Mouse (Mus musculus) cerebellum, adult 9-11 months (tissue): ENCODE measurements around the gene Pax3.

Experiments
- DNase-seq: peaks from one replicate; pipeline ENCODE4 v3.0.0; 2022

Pax3 gene

DNA sequence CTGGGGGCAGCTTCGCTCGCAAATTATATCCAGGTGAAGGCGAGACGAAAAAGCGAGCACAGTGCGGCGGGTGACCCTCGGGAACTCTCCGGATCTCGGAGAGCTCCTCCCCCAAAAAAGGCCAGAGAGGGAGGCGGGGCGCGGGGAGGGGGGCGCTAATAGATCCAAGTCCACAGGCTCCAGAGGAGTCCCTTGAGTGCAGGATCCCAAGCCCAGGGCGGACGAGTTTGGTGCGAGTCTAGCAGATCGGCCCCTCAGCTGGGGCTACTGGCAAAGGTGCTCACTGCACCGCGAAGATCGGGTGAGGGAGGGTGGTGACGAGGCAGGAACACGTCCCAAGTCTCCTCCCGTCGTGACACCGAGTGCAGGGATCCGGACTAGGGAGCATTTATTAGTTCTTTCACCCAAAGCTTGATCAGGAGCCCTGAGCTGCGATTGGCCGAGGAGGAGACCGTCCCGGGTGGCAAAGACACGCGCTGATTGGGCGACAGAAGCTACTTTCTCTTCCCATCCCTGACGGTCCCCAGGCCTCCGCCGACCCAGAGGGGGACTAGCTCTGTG is at the start of gene Pax3:
Gene Pax3, minus strand, starts transcription at position 384 of the 561 bp plus-strand sequence.
- peak; percentile 48 for DNase-seq

DNA sequence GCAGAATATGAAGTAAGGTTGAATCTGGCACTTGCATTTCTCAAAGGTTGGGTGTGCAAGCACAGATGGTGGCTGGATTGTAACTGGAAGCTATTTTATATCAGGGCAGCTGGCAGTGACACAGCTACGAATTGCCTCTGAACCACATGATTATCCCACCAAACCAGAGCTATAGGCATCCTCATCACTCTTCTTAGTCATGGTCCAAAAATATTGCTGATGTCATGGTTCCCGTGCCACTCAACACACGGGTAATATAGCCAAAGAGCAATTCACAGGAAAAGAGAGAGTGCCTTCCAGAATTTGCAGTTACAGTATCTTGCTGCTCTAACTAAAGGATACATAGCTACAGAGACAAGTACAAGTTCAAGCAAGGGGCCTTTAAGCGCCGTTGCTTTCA is 37.4 kb upstream of the Pax3 start:
- no peak for DNase-seq

DNA sequence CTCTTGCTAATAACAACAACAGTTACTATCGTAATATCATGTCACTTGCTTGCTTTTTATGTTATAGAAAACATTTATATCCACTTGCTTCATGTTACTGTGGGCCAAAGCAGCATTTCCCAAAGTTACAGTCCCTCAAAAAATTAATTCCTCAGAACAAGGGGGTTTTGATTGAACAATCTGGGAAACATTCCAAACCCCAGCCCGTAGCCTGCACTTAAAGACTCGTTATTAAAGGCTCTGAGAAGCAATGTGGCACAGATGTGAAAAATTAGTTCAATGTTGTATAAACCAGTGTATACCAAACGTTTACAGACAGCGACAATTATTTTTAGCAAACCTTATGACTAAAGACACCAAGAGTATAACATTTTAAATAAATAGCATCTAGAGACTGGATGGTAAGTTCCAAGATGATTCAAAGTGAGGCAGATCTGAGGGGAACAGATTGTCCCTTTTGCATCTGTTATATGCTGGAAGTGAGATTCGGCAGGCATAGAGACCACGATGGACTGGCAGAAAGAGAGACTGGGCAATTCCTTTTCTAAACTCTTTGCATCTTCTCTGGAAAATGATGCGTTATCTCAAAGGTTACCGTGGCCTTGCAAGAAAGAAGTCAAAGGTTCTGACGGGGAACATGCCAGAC is 35.1 kb upstream of the Pax3 start:
- DNase-seq: no peak

DNA sequence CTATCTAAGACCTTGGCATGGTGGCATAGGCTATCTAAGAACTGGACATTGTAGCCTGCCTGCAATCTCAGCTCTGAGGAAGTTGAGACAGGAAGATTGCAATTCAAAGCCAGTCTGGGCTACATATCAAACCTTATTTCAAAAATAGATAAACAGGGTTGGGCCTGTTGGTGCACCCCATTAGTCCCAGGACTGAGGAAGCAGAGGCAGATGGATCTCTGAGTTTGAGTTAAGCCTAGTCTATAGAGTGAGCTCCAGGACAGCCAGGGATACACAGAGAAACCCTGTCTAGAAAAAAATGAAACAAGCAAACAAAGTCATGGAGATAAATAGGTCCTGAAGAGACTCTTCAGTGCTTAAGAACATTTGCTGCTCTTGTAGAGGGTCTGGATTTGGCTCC is 32.9 kb upstream of the Pax3 start:
- DNase-seq: no peak

DNA sequence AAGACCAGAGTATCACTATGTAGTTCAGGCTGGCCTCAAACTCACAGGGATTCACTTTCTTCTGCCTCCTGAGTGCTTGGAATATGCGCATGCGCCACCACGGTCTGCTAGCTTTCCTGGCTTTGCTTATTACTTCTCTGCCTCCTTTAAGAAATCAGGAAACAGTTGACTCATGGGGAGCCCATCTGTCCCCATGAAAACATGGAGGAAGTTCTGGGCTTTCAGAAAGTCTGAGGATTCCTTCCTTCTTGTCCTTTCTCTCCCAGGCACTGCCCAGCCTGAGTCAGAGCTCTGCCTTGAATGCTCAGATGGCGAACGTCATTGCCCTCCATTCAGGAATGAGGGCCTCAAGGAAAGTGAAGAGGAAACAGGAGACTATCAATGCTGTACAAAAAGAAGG is 31.8 kb upstream of the Pax3 start:
- DNase-seq: no peak

DNA sequence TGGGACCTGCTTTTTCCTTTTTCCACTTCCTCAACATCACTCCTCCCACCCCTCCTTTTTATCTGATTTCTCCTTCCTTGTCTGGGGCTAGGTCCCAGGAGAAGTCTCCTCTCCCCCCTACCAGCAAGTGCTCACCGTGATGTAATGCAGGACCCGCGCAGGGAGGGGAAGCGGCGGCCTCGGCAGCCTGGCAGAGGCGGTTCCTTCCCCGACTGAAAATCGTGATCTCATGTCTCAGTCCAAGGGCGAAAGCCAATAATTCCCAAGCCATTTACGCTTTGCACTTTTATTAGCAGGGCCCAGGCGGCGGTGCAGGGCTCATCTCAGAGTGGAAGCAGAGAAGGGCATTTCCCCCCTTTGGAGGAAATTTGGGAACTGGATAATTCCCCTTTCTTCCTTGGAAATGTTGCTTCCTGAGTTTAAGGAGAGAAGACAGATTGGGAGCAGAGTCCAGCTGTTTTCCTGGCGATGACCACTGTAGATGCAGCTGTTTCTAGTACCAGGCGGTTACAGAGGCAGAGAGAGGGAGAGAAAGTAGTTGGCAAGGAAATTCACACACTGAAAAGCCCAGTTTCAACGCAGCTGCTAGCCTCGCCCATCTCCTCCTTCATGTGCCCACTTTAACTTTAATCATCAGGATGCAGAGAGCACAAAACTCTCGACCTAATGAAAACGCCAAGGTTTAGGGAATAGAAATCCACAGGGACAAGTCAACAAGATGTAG is 21.3 kb upstream of the Pax3 start:
- no peak for DNase-seq

GRCm38 (mm10) chr1:78217151-78218034 is 20.5 kb upstream of the Pax3 start:
- DNase-seq: peak; percentile 17

- peak; percentile 9 for DNase-seq
Measured at GRCm38 (mm10) chr1:78216509-78217141, 19.7 kb upstream of the Pax3 start.

DNA sequence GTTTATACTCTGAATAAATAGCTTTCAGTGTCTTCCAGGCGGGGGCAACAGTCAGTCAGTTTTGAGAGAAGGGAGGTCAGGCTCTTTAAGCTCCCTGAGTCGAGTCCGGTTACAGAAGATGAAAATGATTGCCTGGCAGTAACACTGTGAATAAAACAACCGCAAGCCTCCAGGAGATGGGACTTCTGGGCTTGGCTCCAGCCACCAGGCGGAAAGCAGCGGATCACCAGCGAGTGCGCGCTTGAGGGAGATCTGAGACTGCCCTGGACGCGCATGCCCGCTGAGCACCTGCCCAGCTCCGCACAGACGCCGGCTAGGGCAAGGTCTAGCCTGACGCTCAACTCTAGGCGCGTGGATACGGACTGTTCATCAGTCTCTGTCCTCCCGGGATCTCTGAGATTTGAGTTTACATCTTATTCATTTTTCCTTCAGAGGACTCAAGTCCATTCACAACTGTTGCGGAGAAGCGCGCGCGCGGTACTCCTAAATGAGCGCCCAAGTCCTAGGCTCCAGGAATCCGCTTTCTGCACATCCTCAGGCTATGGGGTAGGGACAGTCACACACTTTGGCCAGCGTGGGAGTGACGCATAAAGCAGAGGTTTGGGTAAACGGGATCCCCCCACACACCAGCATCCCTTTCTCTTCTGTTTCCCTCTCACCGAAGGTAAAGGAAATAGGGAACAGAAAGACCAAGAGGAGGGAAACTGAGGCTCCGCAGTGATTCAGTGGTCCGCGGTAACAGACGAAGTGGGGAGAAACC is 19.0 kb upstream of the Pax3 start:
- DNase-seq: peak; percentile 37

DNA sequence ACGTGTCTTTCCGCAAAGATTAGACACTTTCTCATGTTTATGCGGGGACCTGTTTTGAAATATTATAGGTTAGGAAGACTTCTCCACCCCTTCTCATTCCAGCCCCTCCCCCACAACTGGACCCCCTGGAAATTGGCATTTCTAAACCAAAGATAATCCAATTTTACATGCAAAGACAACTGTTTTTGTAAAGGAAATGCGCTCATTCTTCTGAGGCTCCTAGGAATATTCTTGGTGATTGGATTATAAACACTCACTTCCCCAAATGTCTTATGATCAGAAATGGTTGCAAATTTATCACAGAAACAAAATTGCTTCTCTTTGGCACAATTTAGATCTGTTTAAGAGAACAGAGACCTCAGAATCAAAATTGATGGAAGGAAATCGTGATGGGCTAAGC is 14.1 kb upstream of the Pax3 start:
- DNase-seq: no peak

GRCm38 (mm10) chr1:78210568-78210967 is 13.6 kb upstream of the Pax3 start:
- DNase-seq: no peak

GRCm38 (mm10) chr1:78208281-78208814 is 11.4 kb upstream of the Pax3 start:
- DNase-seq: no peak

DNA sequence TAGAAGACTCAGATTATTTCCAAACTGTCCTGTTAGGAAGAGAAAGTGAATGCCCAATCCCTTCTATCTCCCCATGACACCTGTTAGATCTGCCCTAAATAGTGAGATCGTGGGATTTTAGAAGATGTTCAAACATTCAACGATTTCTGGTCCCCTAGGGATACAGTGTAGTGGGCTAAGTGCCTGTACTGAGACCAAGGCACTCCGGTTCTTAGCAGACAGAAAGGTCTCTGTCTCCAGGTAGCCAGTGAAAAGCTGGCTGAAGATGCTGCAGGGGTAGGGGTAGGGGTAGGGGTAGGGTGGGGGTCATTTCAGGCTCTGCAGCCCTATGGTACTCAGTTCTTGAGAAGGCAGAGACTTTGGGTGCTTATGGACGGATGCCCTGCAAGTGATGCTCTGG is 7.4 kb upstream of the Pax3 start:
- no peak for DNase-seq

DNA sequence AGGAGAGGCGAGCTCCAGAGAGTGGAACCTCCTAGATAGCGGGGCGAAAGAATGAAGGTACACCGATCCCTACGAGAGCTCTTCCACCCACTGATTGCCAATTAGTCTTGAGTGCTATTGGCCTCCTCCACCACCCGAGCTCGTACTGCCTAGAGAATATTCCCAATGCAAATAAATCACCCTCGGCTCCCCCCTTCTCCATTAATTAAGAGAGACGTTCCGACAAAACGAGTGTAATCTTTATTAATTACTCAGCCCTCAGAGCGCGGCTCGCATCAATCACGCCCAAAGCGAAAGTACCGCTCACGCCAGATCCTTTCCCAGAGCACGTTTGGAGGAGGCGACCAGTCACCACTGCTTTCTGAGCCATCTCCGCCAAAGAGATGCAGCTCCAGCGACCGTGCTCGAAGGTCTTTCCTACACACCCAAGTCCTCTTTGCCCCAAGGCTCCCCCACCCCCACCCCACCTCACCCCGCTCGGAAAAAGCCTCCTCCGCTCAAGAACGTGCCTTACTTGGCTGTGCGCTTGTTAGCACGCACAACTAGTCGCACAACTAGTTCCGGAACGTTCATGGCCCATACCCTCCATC is 6.8 kb upstream of the Pax3 start:
- no peak for DNase-seq

DNA sequence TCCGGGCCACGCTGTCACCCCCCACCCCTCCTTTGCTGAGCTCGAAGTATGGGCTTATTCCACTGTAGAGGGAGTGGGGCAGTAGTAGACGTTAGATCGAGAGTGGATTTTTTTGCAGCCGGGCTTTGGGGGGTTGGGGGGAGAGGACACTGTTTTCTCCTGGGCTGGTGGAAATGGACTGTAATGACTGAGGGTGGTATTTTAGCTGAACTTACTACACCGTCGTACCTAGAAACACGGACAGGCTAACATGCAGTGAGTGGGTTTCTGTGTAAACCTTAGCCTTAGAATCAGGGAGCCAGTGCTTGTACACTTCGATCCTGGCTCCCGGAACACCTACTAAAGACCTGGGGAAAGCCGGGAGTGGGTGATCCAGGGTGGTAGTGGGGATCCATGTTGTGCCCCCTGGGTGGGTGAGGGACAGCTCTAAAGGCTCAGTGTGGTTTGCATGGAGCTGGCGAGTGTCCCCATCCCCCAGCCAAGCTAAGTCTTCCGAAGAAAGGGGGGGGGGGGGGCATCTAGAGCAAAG is 6.2 kb upstream of the Pax3 start:
- no peak for DNase-seq

- DNase-seq: no peak
Measured at GRCm38 (mm10) chr1:78202466-78203085, 5.6 kb upstream of the Pax3 start.

GRCm38 (mm10) chr1:78201251-78202010 is 4.5 kb upstream of the Pax3 start:
- DNase-seq: no peak

DNA sequence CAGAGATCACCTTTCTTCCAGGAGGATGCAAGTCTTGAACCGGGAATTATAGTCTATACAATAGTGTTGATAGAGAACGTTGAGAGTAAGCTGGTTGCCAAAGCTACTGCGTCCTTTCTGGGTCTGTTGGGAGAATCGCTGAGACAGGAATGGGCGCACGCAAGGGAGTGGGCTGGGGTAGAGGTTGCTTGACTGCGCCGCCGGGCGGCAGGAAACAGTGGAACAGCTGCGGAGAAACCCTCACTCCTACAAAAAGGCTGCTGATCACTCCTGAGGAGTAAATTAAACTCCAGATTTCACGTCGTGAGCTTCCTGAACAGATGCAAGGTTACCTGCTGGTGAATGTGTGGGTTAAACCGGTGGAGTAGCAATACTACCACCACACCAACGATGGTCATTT is 3.3 kb upstream of the Pax3 start:
- no peak for DNase-seq

DNA sequence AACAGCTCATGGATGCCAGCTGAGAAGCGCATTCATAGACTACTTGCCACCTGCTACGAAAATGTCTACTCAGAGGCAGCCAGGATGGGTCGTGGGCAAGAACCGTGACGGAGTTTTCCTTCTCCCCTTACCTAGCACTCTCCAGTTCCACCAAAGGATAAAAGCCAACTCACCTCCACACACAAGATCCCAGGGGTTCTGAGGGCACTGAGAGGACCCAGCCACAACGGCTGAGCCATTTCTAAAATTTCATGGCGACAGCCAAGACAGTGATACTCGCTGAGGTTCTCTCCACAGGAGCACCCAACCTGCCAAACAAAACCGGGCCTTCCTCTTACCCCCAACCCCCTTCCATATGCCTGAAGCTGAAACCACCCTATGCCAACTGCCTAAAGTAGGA is 2.3 kb upstream of the Pax3 start:
- DNase-seq: no peak
